Mouse (Mus musculus): ENCODE data around the gene Slc7a10. TPM values are rescaled to one million over a fixed set of nuclear protein-coding genes. Genes with fewer than 3 reads are reported as not detected.
"Not testable (repeated sequence)": the region's sequence is repeated elsewhere in the genome, so short reads cannot be mapped to it uniquely, and the experiment has no call there.

Gene Slc7a10
- polyA plus RNA-seq, 1 experiment from 2014 or later, result 1.9 TPM

GRCm38 (mm10) chr7:35237935-35238334 is 51.8 kb downstream of the Slc7a10 start:
- not testable (repeated sequence) for H3K4me1 ChIP-seq (replicated peaks; ENCODE audit: control insufficient read depth, insufficient read depth, low read length); H3K4me2 ChIP-seq; H3K27me3 ChIP-seq (replicated peaks; ENCODE audit: control insufficient read depth, insufficient read depth, low read length); H3K27ac ChIP-seq (ENCODE audit: low read depth, low read length); H3K36me3 ChIP-seq (ENCODE audit: control insufficient read depth, insufficient read depth, low read length); ATAC-seq (replicated peaks; ENCODE audit: low FRiP score); H3K4me3 ChIP-seq (ENCODE audit: low read depth, low read length); H3K9ac ChIP-seq (ENCODE audit: low read depth, low read length); DNase-seq (ENCODE audit: low spot score); H3K9me3 ChIP-seq (ENCODE audit: control insufficient read depth, low read length)
- WGBS, result 64% methylated on average over 2 of the region's 3 CpGs

Other genes with a start within 250 kb of the Slc7a10 start
- gene Cebpg, start 129.8 kb upstream of the Slc7a10 start, polyA plus RNA-seq (2014; fragmentation: Nextera tagmentation; extraction: Ambion mirVana), result 25.6 and 26.2 TPM in 2 replicates
- 6.9 and 8.2 TPM in 2 replicates for gene Cebpa, start 67.1 kb upstream of the Slc7a10 start, polyA plus RNA-seq (2014; fragmentation: Nextera tagmentation; extraction: Ambion mirVana)
- 2.6 and 3.9 TPM in 2 replicates for gene Lrp3, start 29.1 kb downstream of the Slc7a10 start, polyA plus RNA-seq (2014; fragmentation: Nextera tagmentation; extraction: Ambion mirVana)
- gene Gpatch1, start 132.1 kb downstream of the Slc7a10 start, polyA plus RNA-seq (2014; fragmentation: Nextera tagmentation; extraction: Ambion mirVana), result 15.3 and 16.1 TPM in 2 replicates
- 6.1 and 6.8 TPM in 2 replicates for gene Rhpn2, start 147.8 kb downstream of the Slc7a10 start, polyA plus RNA-seq (2014; fragmentation: Nextera tagmentation; extraction: Ambion mirVana)
- 40.0 and 43.6 TPM in 2 replicates for gene Faap24, start 210.5 kb downstream of the Slc7a10 start, polyA plus RNA-seq (2014; fragmentation: Nextera tagmentation; extraction: Ambion mirVana)
- gene Cep89, start 210.7 kb downstream of the Slc7a10 start, polyA plus RNA-seq (2014; fragmentation: Nextera tagmentation; extraction: Ambion mirVana), result 33.4 and 33.7 TPM in 2 replicates